Mouse (Mus musculus) neural tube, embryonic 13.5 days (tissue): Measurements from ENCODE around the gene Fam135a. TPM values are rescaled to one million over a fixed set of nuclear protein-coding genes. Genes with fewer than 3 reads are reported as not detected.

Experiments
- ATAC-seq: fragments of 200-750 bp; cut with Nextera tagmentation; 2 replicates; pipeline ENCODE4 v1.8.0; 2017; ENCODE audit warnings: low read depth, mild to moderate bottlenecking, moderate TSS enrichment, moderate library complexity
- H3K27ac ChIP-seq: fragments of 300-500 bp; sonication (generic); replicated peaks from 2 replicates; pipeline ENCODE4 v1.5.1; 2015; ENCODE audit warnings: moderate library complexity, mild to moderate bottlenecking, inconsistent platforms
- H3K27me3 ChIP-seq: fragments of 300-500 bp; sonication (generic); 2 replicates; pipeline ENCODE4 v1.6.1; 2015; ENCODE audit warnings: mild to moderate bottlenecking, inconsistent platforms
- H3K36me3 ChIP-seq: fragments of 300-500 bp; sonication (generic); 2 replicates; pipeline ENCODE4 v1.6.1; 2015; ENCODE audit warnings: mild to moderate bottlenecking, inconsistent platforms
- H3K4me1 ChIP-seq: fragments of 300-500 bp; sonication (generic); replicated peaks from 2 replicates; pipeline ENCODE4 v1.6.1; 2015; ENCODE audit warnings: inconsistent platforms
- H3K4me2 ChIP-seq: fragments of 300-500 bp; sonication (generic); 2 replicates; pipeline ENCODE4 v1.6.1; 2015; ENCODE audit warnings: inconsistent platforms, mild to moderate bottlenecking, moderate library complexity
- H3K4me3 ChIP-seq: fragments of 300-500 bp; sonication (generic); 2 replicates; pipeline ENCODE4 v1.5.1; 2015; ENCODE audit warnings: mild to moderate bottlenecking, inconsistent platforms
- H3K9ac ChIP-seq: fragments of 300-500 bp; sonication (generic); 2 replicates; pipeline ENCODE4 v1.6.1; 2015; ENCODE audit warnings: moderate library complexity, mild to moderate bottlenecking, inconsistent platforms
- H3K9me3 ChIP-seq: fragments of 300-500 bp; sonication (generic); 2 replicates; pipeline ENCODE4 v1.6.1; 2016; ENCODE audit warnings: inconsistent platforms
- WGBS: fragments of 180-500 bp; shearing (Covaris S2); methylation state at CpG from one replicate; pipeline ENCODE4 v1.1.7; 2015; 5-methylcytosine and 5-hydroxymethylcytosine counted together
- polyA plus RNA-seq: library from polyadenylated mRNA; unstranded; fragments of >200 nt; fragmentation: Nextera tagmentation; extraction: Ambion mirVana; gene quantifications from 2 replicates; pipeline ENCODE4 v1.2.1, GENCODE M21; 2015

The Fam135a gene
- polyA plus RNA-seq, 1 experiment from 2014 or later, result 39.5 TPM

GRCm38 (mm10) chr1:24055706-24056105, 44.4 kb downstream of the Fam135a start:
- ATAC-seq, result no peak
- H3K27ac ChIP-seq, result no peak overlapping the region
- no peak overlapping the region for H3K4me3 ChIP-seq
- H3K36me3 ChIP-seq, result peaks cover 29% of the 10 kb centered on the region
- H3K4me1 ChIP-seq, result no peaks in the 10 kb centered on the region
- no peak overlapping the region for H3K9ac ChIP-seq
- no peaks in the 10 kb centered on the region for H3K27me3 ChIP-seq
- no peak overlapping the region for H3K4me2 ChIP-seq
- no peaks in the 10 kb centered on the region for H3K9me3 ChIP-seq
- 91% methylated on average over 14 of the region's 14 CpGs for WGBS

GRCm38 (mm10) chr1:24046730-24047510, 53.2 kb downstream of the Fam135a start:
- Histone ChIP-seq H3K4me3 (no peak overlapping the region), H3K27me3 (no peaks in the 10 kb centered on the region), H3K9ac (no peak overlapping the region), H3K36me3 (peaks cover 10% of the 10 kb centered on the region), H3K4me2 (no peak overlapping the region), H3K4me1 (no peaks in the 10 kb centered on the region), H3K27ac (no peak overlapping the region), H3K9me3 (no peaks in the 10 kb centered on the region)
- ATAC-seq, result no peak
- WGBS, result 78% methylated on average over 6 of the region's 6 CpGs

- WGBS, result 84% methylated on average over 5 of the region's 5 CpGs
- Histone ChIP-seq H3K27ac (no peak overlapping the region), H3K27me3 (no peaks in the 10 kb centered on the region), H3K9ac (no peak overlapping the region), H3K36me3 (peaks cover 9% of the 10 kb centered on the region), H3K4me2 (no peak overlapping the region), H3K4me1 (no peaks in the 10 kb centered on the region), H3K4me3 (no peak overlapping the region), H3K9me3 (no peaks in the 10 kb centered on the region)
- no peak for ATAC-seq
Measured at GRCm38 (mm10) chr1:24045627-24046026, 54.5 kb downstream of the Fam135a start.

GRCm38 (mm10) chr1:24043007-24043406, 57.1 kb downstream of the Fam135a start:
- WGBS, result 41% methylated on average over 5 of the region's 5 CpGs
- Histone ChIP-seq H3K9ac (no peak overlapping the region), H3K36me3 (peaks cover 9% of the 10 kb centered on the region), H3K4me2 (no peak overlapping the region), H3K27me3 (no peaks in the 10 kb centered on the region), H3K9me3 (no peaks in the 10 kb centered on the region), H3K4me1 (no peaks in the 10 kb centered on the region), H3K27ac (no peak overlapping the region), H3K4me3 (no peak overlapping the region)
- no peak for ATAC-seq

GRCm38 (mm10) chr1:24033759-24034423, 66.2 kb downstream of the Fam135a start:
- ATAC-seq, result no peak
- WGBS, result 94% methylated on average over 2 of the region's 2 CpGs
- H3K4me2 ChIP-seq, result no peak overlapping the region
- no peak overlapping the region for H3K9ac ChIP-seq
- no peaks in the 10 kb centered on the region for H3K27me3 ChIP-seq
- no peaks in the 10 kb centered on the region for H3K4me1 ChIP-seq
- H3K4me3 ChIP-seq, result no peak overlapping the region
- peaks cover 18% of the 10 kb centered on the region for H3K36me3 ChIP-seq
- H3K27ac ChIP-seq, result no peak overlapping the region
- no peaks in the 10 kb centered on the region for H3K9me3 ChIP-seq

- ATAC-seq, result no peak
- Histone ChIP-seq H3K27ac (no peak overlapping the region), H3K36me3 (peaks cover 30% of the 10 kb centered on the region), H3K27me3 (no peaks in the 10 kb centered on the region), H3K4me1 (no peaks in the 10 kb centered on the region), H3K4me2 (no peak overlapping the region), H3K9me3 (no peaks in the 10 kb centered on the region), H3K9ac (no peak overlapping the region), H3K4me3 (no peak overlapping the region)
- WGBS, result 84% methylated on average over 6 of the region's 6 CpGs
Measured at GRCm38 (mm10) chr1:24010821-24011220, 89.3 kb downstream of the Fam135a start.

GRCm38 (mm10) chr1:24010016-24010415, 90.1 kb downstream of the Fam135a start:
- WGBS, result 92% methylated on average over 6 of the region's 6 CpGs
- H3K4me1 ChIP-seq, result no peaks in the 10 kb centered on the region
- peaks cover 30% of the 10 kb centered on the region for H3K36me3 ChIP-seq

GRCm38 (mm10) chr1:24007621-24008020, 92.5 kb downstream of the Fam135a start:
- ATAC-seq, result no peak
- WGBS, result 87% methylated on average over 8 of the region's 8 CpGs

More at GRCm38 (mm10) chr1:24010016-24010415, 90.1 kb downstream of the Fam135a start:
- no peaks in the 10 kb centered on the region for H3K27me3 ChIP-seq
- no peak for ATAC-seq
- no peak overlapping the region for H3K4me3 ChIP-seq
- H3K9me3 ChIP-seq, result no peaks in the 10 kb centered on the region
- no peak overlapping the region for H3K27ac ChIP-seq
- no peak overlapping the region for H3K9ac ChIP-seq
- no peak overlapping the region for H3K4me2 ChIP-seq

GRCm38 (mm10) chr1:24005070-24005804, 94.9 kb downstream of the Fam135a start, which contains the start of gene Sdhaf4:
TSS of gene Sdhaf4 (minus strand) at chr1:24005656.
- 1% methylated on average over 47 of the region's 47 CpGs for WGBS
- peak; percentile 96 for ATAC-seq
- Histone ChIP-seq H3K4me2 (peak within 1 kb of the TSS; percentile 64), H3K27ac (peak within 1 kb of the TSS; percentile 90), H3K36me3 (peaks cover 18% of the 10 kb centered on the region), H3K4me3 (peak within 1 kb of the TSS; percentile 48), H3K4me1 (peaks cover 11% of the 10 kb centered on the region), H3K9ac (peak within 1 kb of the TSS; percentile 68), H3K9me3 (no peaks in the 10 kb centered on the region), H3K27me3 (no peaks in the 10 kb centered on the region)

More at GRCm38 (mm10) chr1:24007621-24008020, 92.5 kb downstream of the Fam135a start:
- Histone ChIP-seq H3K27ac (no peak overlapping the region), H3K9ac (no peak overlapping the region), H3K4me1 (peaks cover 11% of the 10 kb centered on the region), H3K4me3 (no peak overlapping the region), H3K27me3 (no peaks in the 10 kb centered on the region), H3K9me3 (no peaks in the 10 kb centered on the region), H3K36me3 (peaks cover 12% of the 10 kb centered on the region), H3K4me2 (no peak overlapping the region)

GRCm38 (mm10) chr1:23999318-23999717, 100.8 kb downstream of the Fam135a start:
- H3K4me1 ChIP-seq, result peaks cover 4% of the 10 kb centered on the region
- peaks cover 47% of the 10 kb centered on the region for H3K36me3 ChIP-seq
- no peaks in the 10 kb centered on the region for H3K9me3 ChIP-seq
- no peak overlapping the region for H3K4me2 ChIP-seq
- H3K9ac ChIP-seq, result no peak overlapping the region
- no peak overlapping the region for H3K4me3 ChIP-seq
- ATAC-seq, result no peak
- no peaks in the 10 kb centered on the region for H3K27me3 ChIP-seq
- H3K27ac ChIP-seq, result no peak overlapping the region
- 88% methylated on average over 5 of the region's 5 CpGs for WGBS

GRCm38 (mm10) chr1:23998866-23999265, 101.3 kb downstream of the Fam135a start:
- Histone ChIP-seq H3K4me2 (no peak overlapping the region), H3K9me3 (no peaks in the 10 kb centered on the region), H3K36me3 (peaks cover 47% of the 10 kb centered on the region), H3K27ac (no peak overlapping the region), H3K27me3 (no peaks in the 10 kb centered on the region), H3K4me1 (no peaks in the 10 kb centered on the region; the same call in 1 of the 2 replicates), H3K9ac (no peak overlapping the region), H3K4me3 (no peak overlapping the region)
- 96% methylated on average over 7 of the region's 7 CpGs for WGBS
- ATAC-seq, result no peak
